19 mouse cellular contexts compared by ENCODE assay signal in the genomic region with DNA sequence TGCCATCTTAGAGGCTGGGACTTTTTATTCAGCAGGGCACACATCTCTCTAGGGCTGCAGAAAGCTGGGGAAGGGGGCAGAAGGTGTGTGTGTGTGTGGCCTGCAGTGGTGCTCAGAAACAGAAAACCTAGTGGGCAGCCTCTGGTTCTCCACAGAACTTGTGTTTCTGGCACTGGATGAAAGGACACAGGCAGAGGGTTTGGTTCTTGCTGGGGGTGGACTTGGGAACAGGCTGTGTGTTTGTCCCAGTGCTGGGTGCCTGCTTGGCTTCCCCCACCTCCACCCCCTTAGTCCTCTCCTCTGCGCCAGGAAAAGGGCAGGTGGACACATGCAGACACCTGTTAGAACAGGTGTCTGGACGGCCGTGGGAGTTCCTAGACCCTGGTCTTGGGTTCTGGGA. TPM values are rescaled to one million over a fixed set of nuclear protein-coding genes. Genes with fewer than 3 reads are reported as not detected.
"Had no signal": no experiment of that assay in that cellular context is flagged by ENCODE, and none has a peak within 500 bp of the region (broad histone marks: within the 10 kb centered on the region; RNA-seq: fewer than 3 reads in every experiment).

No protein-coding gene starts in this region.

- H3K4me2 ChIP-seq: limb, embryonic 15.5 days; liver, embryonic 12.5 days; lung, embryonic 14.5 days; midbrain, embryonic 12.5 days; stomach, embryonic 15.5 days had no signal

- H3K4me3 ChIP-seq: limb, embryonic 15.5 days; liver, embryonic 12.5 days; midbrain, embryonic 12.5 days; stomach, embryonic 15.5 days had no signal

- H3K27me3 ChIP-seq: limb, embryonic 15.5 days; stomach, embryonic 15.5 days had no signal

- ATAC-seq: intestine, postnatal 0 days; liver, embryonic 12.5 days; midbrain, embryonic 16.5 days had no signal

- DNase-seq: kidney, adult 9 months; kidney, postnatal 36 days; lung, embryonic 14.5 days; lung, postnatal 14 days; retina, postnatal 1 day; right cerebral cortex, postnatal 4 days; spleen, adult 18-20 months; thymus, postnatal 4 days had no signal

- H3K9ac ChIP-seq: limb, embryonic 15.5 days; liver, embryonic 12.5 days; lung, embryonic 14.5 days; midbrain, embryonic 12.5 days; stomach, embryonic 15.5 days had no signal

- H3K9me3 ChIP-seq: limb, embryonic 15.5 days; liver, embryonic 12.5 days; midbrain, embryonic 12.5 days; stomach, embryonic 15.5 days had no signal

- H3K27ac ChIP-seq: kidney, postnatal 0 days; limb, embryonic 15.5 days; liver, embryonic 12.5 days; macrophage; midbrain, embryonic 12.5 days; stomach, embryonic 15.5 days had no signal

RNA-seq across cellular contexts. Expression of a gene that starts 21.9 kb away (rescaled TPM):
- total RNA-seq: layer of hippocampus, postnatal 10 days; left cerebral cortex, postnatal 25 days; megakaryocyte-erythroid progenitor cell, adult 5-6 weeks had no signal
- polyA plus RNA-seq: macrophage had no signal

RNA-seq across cellular contexts. Expression of a gene that starts 47.1 kb away (rescaled TPM):
- total RNA-seq: megakaryocyte-erythroid progenitor cell, adult 5-6 weeks had no signal
